Mouse (Mus musculus) CD4-positive naive resting alpha-beta T cell, adult 57 days (primary cell): ENCODE data around the gene Prr3. TPM values are rescaled to one million over a fixed set of nuclear protein-coding genes. Genes with fewer than 3 reads are reported as not detected.

Source experiments
- total RNA-seq: library from RNA; stranded (reverse); gene quantifications from one replicate; pipeline ENCODE4 v1.2.4, GENCODE M21; 2023

Prr3 gene
- total RNA-seq = 67.0 TPM

GRCm38 (mm10) chr17:35979401-35980362, at the start of gene Prr3, which contains the start of gene Gnl1:
TSS of gene Prr3 (minus strand) at chr17:35980236.
TSS of gene Gnl1 (plus strand) at chr17:35979851.

DNA sequence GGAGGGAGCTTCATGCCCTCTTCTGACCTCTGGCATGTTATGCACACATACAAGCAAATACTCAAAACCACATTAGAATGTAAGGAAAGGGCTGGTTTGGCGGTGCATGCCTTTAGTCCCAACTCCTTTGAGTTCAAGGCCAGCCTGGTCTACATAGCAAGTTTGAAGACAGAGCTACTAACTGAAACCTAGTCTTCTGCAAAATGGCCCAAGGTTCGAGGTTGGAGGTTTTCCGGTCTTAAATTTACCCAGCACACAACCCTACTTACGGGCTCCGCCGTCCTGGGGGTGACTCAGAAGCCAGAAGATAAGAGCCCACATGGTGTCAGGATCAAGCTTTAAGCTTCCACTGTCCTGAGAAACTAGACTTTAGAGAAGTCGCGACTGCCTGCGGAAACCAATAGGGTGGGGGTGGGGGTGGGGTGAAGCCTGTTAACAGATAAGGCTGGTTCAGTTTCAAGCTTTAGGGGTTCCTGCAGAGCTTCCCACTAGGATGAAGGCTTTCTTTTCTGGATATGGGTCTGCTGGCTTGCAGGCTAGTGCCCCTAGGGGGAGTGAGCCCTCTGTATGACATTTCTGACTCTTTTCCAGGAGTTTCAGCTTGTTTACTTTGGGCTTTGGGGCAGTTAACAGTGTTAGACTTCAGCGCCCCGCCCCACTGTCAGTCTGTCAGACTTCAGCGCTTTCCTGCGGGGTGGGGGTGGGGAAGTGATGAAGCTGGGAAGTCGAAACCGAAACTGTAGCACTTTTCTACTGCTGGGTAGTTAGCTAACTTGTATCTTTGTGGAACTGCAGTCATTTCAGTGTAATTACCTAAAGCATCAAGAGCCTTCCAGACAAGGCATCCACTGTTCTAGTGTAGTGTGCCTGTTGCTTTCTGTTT, 40.4 kb upstream of the Prr3 start, which contains the start of gene H2-T24:
TSS of gene H2-T24 (minus strand) at position 370 of the 883 bp plus-strand sequence.

GRCm38 (mm10) chr17:35969418-35970389, 10.3 kb downstream of the Prr3 start, which contains the start of gene Abcf1:
TSS of gene Abcf1 (minus strand) at chr17:35969761.

Other genes starting within 250 kb of the Prr3 start
- gene Ier3, start 158.6 kb downstream of the Prr3 start, total RNA-seq = 6.3 TPM
- 46.7 TPM for gene Flot1, start 157.0 kb downstream of the Prr3 start, total RNA-seq
- gene Tubb5, start 141.9 kb downstream of the Prr3 start, total RNA-seq = 496 TPM
- gene Mdc1, start 138.7 kb downstream of the Prr3 start, total RNA-seq = 79.2 TPM
- 19.7 TPM for gene Nrm, start 118.9 kb downstream of the Prr3 start, total RNA-seq
- 272 TPM for gene Ppp1r18, start 114.6 kb downstream of the Prr3 start, total RNA-seq
- 95.2 TPM for gene Dhx16, start 100.4 kb downstream of the Prr3 start, total RNA-seq
- gene 2310061I04Rik, start 82.8 kb downstream of the Prr3 start, total RNA-seq = 30.0 TPM
- 13.5 TPM for gene Atat1, start 70.2 kb downstream of the Prr3 start, total RNA-seq
- gene Mrps18b, start 63.8 kb downstream of the Prr3 start, total RNA-seq = 61.0 TPM
- 184 TPM for gene Ppp1r10, start 63.8 kb downstream of the Prr3 start, total RNA-seq
- gene Abcf1, start 10.5 kb downstream of the Prr3 start, total RNA-seq = 129 TPM
- 61.6 TPM for gene Gnl1, start 385 bp downstream of the Prr3 start, total RNA-seq
- gene H2-T24, start 40.3 kb upstream of the Prr3 start, total RNA-seq = 25.7 TPM
- gene H2-T23, start 52.6 kb upstream of the Prr3 start, total RNA-seq = 302 TPM
- gene H2-T22, start 62.5 kb upstream of the Prr3 start, total RNA-seq = 187 TPM
- gene Gm6034, start 62.7 kb upstream of the Prr3 start, total RNA-seq = 1.3 TPM
- gene Gm11127, start 78.1 kb upstream of the Prr3 start, total RNA-seq = 87.5 TPM
- gene Gm19684, start 141.4 kb upstream of the Prr3 start, total RNA-seq = 10.8 TPM
- 15.3 TPM for gene Gm7030, start 149.2 kb upstream of the Prr3 start, total RNA-seq
- gene Gm8909, start 188.3 kb upstream of the Prr3 start, total RNA-seq = not detected
- 1.2 TPM for gene H2-T3, start 210.1 kb upstream of the Prr3 start, total RNA-seq